Mouse (Mus musculus): ENCODE measurements around the gene Tmem9b. TPM values are rescaled to one million over a fixed set of nuclear protein-coding genes. Genes with fewer than 3 reads are reported as not detected.

The Tmem9b gene
- polyA plus RNA-seq, 1 experiment from 2014 or later: 27.5 TPM

DNA sequence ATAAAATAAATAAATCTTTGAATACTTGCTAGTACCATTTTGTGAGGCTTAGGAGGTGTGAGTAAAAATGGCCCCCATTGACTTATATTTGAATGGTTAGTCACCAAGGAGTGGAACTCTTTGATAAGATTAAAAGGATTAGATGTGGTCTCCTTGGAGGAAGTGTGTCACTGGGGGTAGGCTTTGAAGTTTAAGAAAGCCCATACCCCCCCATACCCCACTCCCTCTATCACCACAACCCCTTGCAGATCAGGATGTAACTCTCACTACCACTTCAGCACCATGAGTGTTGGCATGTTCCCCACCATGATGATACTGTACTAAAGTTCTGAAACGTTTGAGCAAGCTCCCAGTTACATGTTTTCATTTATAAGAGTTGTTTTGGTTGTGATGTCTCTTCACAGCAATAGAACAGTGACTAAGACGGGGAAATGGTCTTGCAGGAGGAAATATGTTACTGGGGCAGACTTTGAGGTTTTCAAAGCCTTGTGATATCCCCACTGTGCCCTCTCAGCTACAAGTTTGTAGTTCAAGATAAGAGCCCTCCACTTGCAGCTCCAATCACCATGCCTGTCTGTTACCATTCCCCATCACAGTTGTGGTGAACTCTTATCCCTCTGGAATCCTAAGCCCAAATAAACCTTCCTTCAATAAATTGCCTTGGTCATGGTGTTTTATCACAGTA lies 16.2 kb upstream of the Tmem9b start:
- DNase-seq (ENCODE audit: low spot score): no peak
- 58% methylated on average over 2 of the region's 2 CpGs for WGBS
- Histone ChIP-seq H3K9me3 (no peaks in the 10 kb centered on the region), H3K4me3 (no peak overlapping the region), H3K27ac (replicated peaks) (no peak overlapping the region), H3K36me3 (replicated peaks) (no peaks in the 10 kb centered on the region), H3K4me1 (no peaks in the 10 kb centered on the region), H3K27me3 (replicated peaks; ENCODE audit: low read depth, poor library complexity, severe bottlenecking) (no peaks in the 10 kb centered on the region)

DNA sequence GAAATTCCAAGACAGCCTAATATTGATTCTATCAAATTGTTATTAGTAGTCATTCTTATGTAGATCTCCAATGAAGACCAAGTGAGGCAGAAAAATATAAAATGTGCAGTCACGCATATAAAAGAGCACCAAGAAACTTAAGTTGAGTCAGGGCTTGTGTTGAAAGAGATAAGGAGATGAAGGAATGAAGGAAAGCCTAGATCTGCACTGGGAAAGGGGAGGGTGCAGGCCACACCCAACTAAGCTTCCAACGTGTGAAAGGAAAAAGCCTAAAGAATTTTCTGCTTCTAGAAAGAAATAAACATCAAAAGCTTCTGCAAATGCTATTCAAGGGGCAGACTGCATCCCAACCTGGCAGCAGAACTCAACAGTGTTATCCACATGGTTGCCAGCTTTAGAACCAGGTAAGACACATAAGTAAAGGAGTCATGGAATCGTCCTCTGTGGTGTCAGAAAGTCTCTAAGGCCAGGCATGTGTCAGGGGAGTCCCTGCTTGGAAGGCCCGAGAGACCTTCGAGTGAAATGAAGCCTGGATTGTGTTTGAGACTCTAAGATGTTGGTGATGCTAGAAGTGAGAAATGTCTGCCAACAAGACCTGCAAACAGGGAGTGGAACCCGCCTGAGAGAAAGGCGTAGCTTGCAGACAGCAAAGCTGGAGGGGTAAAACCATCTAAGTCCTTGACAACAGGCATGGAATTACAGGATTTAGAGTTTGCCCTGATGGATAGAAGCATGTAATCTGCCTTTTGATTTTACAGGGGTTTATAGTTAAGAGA lies 15.1 kb upstream of the Tmem9b start:
- Histone ChIP-seq H3K4me3 (no peak overlapping the region), H3K27me3 (replicated peaks; ENCODE audit: low read depth, poor library complexity, severe bottlenecking) (no peaks in the 10 kb centered on the region), H3K4me1 (no peaks in the 10 kb centered on the region), H3K36me3 (replicated peaks) (no peaks in the 10 kb centered on the region), H3K9me3 (no peaks in the 10 kb centered on the region), H3K27ac (replicated peaks) (no peak overlapping the region)
- DNase-seq (ENCODE audit: low spot score): no peak
- 82% methylated on average over 7 of the region's 7 CpGs for WGBS

DNA sequence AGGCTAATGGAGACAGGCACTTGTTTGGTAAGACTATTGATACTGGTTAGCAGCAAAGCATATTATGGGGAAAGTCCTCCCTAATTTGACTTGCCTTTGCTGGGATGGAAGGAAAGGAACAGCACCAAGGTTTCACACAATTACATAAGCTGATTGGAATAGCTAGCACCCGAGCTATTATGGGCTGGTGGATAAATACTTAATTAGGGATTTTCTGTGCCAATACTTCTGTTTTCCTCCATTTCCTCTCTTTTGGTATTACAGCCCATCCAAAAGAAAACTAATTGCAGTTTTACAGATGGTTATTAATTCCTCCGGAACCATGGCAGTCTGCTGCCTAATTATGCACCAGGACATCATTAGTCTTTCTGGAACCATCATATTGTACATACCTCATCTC lies 11.3 kb upstream of the Tmem9b start:
- H3K27ac ChIP-seq (replicated peaks): no peak overlapping the region
- H3K9me3 ChIP-seq: no peaks in the 10 kb centered on the region
- H3K4me1 ChIP-seq: no peaks in the 10 kb centered on the region
- H3K36me3 ChIP-seq (replicated peaks): no peaks in the 10 kb centered on the region
- no peak overlapping the region for H3K4me3 ChIP-seq
- no peak for DNase-seq (ENCODE audit: low spot score)
- 85% methylated on average over 2 of the region's 2 CpGs for WGBS
- no peaks in the 10 kb centered on the region for H3K27me3 ChIP-seq (replicated peaks; ENCODE audit: low read depth, poor library complexity, severe bottlenecking)

DNA sequence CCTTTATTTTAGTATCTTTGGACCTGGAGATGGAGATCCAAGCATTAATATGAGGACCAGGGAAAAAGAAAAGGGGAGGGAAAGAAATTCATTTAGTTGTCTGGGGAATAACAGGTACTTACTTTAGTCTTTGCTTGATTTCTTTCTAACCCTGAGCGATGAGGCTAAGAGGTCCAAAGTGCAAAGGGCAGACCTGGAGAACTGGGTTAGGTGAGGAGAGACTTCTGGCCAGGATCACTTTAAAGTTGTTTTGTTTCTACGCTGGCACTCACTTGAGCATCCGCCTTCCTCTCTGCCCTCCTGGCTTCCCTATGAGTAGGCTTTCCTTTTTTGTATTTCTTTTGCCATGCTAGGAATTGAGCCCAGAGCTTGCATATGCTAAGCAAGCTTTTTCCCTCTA lies 3.6 kb upstream of the Tmem9b start:
- H3K9me3 ChIP-seq: no peaks in the 10 kb centered on the region
- H3K4me1 ChIP-seq: peaks cover 19% of the 10 kb centered on the region
- no peak overlapping the region for H3K27ac ChIP-seq (replicated peaks)
- H3K36me3 ChIP-seq (replicated peaks): no peaks in the 10 kb centered on the region
- no peak for DNase-seq (ENCODE audit: low spot score)
- no peaks in the 10 kb centered on the region for H3K27me3 ChIP-seq (replicated peaks; ENCODE audit: low read depth, poor library complexity, severe bottlenecking)
- 91% methylated on average over 3 of the region's 3 CpGs for WGBS
- no peak overlapping the region for H3K4me3 ChIP-seq

DNA sequence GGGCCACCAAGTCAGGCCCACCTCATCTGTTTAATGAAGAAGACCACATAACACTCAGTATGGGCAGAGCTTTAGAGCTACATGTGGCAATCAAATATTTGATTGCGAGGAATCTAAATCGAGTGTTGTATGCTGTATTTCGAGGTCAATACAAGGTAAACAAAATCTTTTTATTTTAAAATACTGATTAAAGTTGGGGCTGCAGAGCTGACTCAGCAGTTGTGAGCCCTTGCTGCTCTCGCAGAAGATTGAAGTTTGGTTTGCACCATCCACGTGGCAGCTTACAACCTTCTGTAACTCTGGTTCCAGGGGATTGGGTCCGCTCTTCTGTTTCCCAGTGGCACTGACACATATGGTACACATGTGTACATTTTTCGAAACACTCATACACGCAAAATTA lies 1.4 kb upstream of the Tmem9b start:
- DNase-seq (ENCODE audit: low spot score): no peak
- H3K4me1 ChIP-seq: peaks cover 20% of the 10 kb centered on the region
- no peak overlapping the region for H3K4me3 ChIP-seq
- no peak overlapping the region for H3K27ac ChIP-seq (replicated peaks)
- H3K9me3 ChIP-seq: no peaks in the 10 kb centered on the region
- 92% methylated on average over 8 of the region's 8 CpGs for WGBS
- H3K27me3 ChIP-seq (replicated peaks; ENCODE audit: low read depth, poor library complexity, severe bottlenecking): no peaks in the 10 kb centered on the region
- H3K36me3 ChIP-seq (replicated peaks): no peaks in the 10 kb centered on the region

DNA sequence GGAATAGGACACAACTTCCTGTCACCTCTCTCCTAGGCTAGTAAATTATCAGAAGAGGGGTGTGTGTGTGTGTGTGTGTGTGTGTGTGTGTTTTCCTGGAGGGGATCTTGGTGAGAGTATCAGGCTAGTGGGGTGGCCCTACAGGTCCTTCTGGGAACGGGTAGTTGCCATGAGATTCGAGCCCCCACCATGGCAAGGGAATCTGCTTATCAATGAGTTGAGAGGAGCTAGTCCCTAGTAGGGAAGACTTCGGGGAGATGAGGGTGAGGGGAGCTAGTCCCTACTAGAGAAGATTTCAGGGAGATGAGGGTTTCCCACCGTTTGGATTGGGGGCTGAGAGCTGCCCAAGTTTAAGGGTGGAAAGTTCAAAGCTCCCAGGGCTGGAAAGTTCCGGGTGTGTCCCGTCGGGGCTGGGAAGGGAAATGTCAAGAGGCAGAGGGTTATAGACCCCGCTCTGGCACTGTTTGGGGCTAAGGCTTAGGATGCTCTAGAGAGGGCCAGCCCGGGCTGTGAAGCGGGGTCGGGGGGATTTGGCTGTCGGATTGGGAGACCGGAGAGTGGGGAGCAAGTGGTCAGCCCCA lies 1.2 kb downstream of the Tmem9b start:
- no peak for DNase-seq (ENCODE audit: low spot score)
- H3K27me3 ChIP-seq (replicated peaks; ENCODE audit: low read depth, poor library complexity, severe bottlenecking): no peaks in the 10 kb centered on the region
- peak overlapping the region; percentile 93 for H3K4me3 ChIP-seq
- 2% methylated on average over 13 of the region's 13 CpGs for WGBS
- no peaks in the 10 kb centered on the region for H3K9me3 ChIP-seq
- peak overlapping the region; percentile 89 for H3K27ac ChIP-seq (replicated peaks)
- H3K36me3 ChIP-seq (replicated peaks): no peaks in the 10 kb centered on the region
- H3K4me1 ChIP-seq: peaks cover 20% of the 10 kb centered on the region

DNA sequence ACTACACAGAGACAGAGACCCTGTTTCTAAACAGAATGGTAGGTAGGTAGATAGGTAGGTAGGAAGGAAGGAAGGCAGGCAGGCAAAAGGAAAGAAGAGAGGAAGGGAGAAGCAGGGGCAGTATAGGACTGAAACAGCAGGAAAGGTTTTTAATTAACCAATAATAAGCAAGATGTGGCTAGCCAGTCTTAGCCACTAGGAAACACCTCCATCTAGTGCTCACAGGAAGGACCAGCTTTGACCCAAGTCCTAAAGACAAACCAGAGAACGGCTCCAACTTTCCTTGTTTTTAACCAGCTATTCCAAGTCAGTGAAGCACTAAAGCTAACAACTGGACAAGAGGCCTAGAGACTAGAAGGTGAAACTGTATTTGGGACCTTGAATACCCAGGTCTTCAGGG lies 4.9 kb downstream of the Tmem9b start:
- DNase-seq (ENCODE audit: low spot score): no peak
- H3K36me3 ChIP-seq (replicated peaks): peaks cover 19% of the 10 kb centered on the region
- no peak overlapping the region for H3K27ac ChIP-seq (replicated peaks)
- H3K4me1 ChIP-seq: peaks cover 13% of the 10 kb centered on the region
- no peaks in the 10 kb centered on the region for H3K9me3 ChIP-seq
- WGBS: 61% methylated on average over 1 of the region's 1 CpGs
- no peak overlapping the region for H3K4me3 ChIP-seq
- H3K27me3 ChIP-seq (replicated peaks; ENCODE audit: low read depth, poor library complexity, severe bottlenecking): no peaks in the 10 kb centered on the region

DNA sequence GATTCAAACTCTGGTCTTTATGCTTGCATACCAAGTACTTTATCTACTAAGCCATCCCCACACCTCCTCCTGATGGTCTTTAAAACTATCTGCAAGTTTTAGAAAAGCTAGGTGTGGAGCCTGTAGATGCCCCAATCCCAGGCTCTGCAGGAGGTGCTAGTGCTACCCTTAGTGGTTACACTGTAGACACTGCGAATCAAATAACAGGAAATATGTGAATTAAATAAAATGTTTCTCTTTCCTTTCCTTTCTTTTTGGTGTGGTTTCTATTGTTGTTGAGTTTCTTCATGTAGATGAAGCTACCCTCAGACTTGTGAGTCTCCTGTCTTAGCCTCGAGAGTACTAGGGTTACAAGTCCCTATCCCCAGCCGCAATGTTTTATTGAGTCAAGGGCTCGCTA lies 11.0 kb downstream of the Tmem9b start:
- Histone ChIP-seq H3K36me3 (replicated peaks) (peaks cover 24% of the 10 kb centered on the region), H3K4me1 (no peaks in the 10 kb centered on the region), H3K9me3 (no peaks in the 10 kb centered on the region), H3K4me3 (no peak overlapping the region), H3K27me3 (replicated peaks; ENCODE audit: low read depth, poor library complexity, severe bottlenecking) (no peaks in the 10 kb centered on the region), H3K27ac (replicated peaks) (no peak overlapping the region)
- 88% methylated on average over 4 of the region's 4 CpGs for WGBS
- DNase-seq (ENCODE audit: low spot score): no peak

DNA sequence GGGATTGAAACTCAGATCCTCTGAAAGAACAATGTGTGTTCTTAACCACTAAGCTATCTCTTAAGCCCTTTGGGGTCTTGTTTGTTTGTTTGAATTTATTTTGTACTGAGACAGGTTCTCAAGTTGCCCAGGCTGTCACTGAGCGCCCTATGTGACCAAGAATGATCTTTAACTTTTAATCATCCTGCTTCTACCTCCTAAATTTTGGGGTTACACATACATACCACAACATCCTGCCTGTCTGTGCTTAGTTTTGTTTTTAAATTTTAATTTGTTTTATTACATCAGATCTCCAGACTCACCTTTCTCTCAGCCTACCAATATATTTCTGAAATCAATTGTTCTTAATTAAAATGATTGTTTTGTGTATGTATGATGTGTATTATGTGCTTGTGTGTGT lies 11.6 kb downstream of the Tmem9b start:
- 84% methylated on average over 1 of the region's 1 CpGs for WGBS
- peaks cover 29% of the 10 kb centered on the region for H3K36me3 ChIP-seq (replicated peaks)
- DNase-seq (ENCODE audit: low spot score): no peak
- H3K27me3 ChIP-seq (replicated peaks; ENCODE audit: low read depth, poor library complexity, severe bottlenecking): no peaks in the 10 kb centered on the region
- no peaks in the 10 kb centered on the region for H3K9me3 ChIP-seq
- H3K27ac ChIP-seq (replicated peaks): no peak overlapping the region
- H3K4me3 ChIP-seq: no peak overlapping the region
- no peaks in the 10 kb centered on the region for H3K4me1 ChIP-seq

DNA sequence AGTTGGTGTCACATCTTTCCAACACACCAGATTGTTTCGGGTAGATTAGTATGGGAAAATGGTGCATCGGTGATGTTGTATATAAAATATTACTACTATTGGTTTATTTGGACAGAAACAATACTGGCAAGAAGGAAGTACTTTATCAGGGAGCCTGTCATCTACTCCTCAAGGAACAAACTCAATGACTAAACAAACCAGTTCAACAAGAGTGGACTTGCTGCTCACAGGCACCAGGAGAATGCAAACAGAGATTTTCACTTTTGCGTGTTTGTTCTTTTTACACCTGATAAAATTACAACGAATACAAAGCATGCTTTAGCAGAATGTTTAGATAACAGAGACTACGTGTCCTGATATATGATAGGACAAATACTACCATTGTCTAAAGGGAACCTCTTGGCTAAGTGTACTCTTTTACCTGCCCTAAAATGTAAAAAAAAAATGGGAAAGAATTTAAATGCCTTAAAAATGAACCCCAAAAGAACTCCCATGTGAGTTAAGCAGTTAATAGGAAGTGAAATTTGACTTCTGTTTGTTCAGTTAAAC lies 12.8 kb downstream of the Tmem9b start:
- WGBS: 81% methylated on average over 5 of the region's 5 CpGs
- DNase-seq (ENCODE audit: low spot score): no peak

DNA sequence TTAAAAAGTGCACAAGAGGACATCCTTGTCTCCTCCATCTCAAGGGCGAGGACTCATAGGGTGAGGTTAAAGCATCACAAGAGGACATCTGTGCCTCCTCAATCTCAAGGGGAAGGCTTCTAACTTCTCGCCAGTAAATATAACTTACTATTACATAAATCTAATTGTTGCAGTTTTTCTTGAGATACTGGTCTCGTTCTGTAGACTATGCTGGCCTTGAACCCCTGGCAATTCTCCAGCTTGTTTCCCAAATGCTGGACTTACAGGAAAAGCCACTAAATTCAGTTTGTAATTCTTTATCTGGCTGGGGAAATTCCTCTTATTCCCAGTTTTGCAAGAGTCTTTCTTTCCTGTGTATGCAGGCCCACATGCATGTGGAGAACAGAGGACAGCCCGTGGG lies 17.9 kb downstream of the Tmem9b start:
- no peak for DNase-seq (ENCODE audit: low spot score)
- H3K4me3 ChIP-seq: no peak overlapping the region
- 0 out of 2 replicates have a peak, but pooled peaks cover 7% of the 10 kb centered on the region for H3K36me3 ChIP-seq (replicated peaks)
- WGBS: 92% methylated on average over 4 of the region's 4 CpGs
- no peaks in the 10 kb centered on the region for H3K9me3 ChIP-seq
- peaks cover 15% of the 10 kb centered on the region for H3K4me1 ChIP-seq
- no peak overlapping the region for H3K27ac ChIP-seq (replicated peaks)
- H3K27me3 ChIP-seq (replicated peaks; ENCODE audit: low read depth, poor library complexity, severe bottlenecking): no peaks in the 10 kb centered on the region

More for the DNA sequence above, 12.8 kb downstream of the Tmem9b start:
- no peak overlapping the region for H3K4me3 ChIP-seq
- H3K4me1 ChIP-seq: no peaks in the 10 kb centered on the region
- peaks cover 23% of the 10 kb centered on the region for H3K36me3 ChIP-seq (replicated peaks)
- H3K27me3 ChIP-seq (replicated peaks; ENCODE audit: low read depth, poor library complexity, severe bottlenecking): no peaks in the 10 kb centered on the region
- no peaks in the 10 kb centered on the region for H3K9me3 ChIP-seq
- no peak overlapping the region for H3K27ac ChIP-seq (replicated peaks)

DNA sequence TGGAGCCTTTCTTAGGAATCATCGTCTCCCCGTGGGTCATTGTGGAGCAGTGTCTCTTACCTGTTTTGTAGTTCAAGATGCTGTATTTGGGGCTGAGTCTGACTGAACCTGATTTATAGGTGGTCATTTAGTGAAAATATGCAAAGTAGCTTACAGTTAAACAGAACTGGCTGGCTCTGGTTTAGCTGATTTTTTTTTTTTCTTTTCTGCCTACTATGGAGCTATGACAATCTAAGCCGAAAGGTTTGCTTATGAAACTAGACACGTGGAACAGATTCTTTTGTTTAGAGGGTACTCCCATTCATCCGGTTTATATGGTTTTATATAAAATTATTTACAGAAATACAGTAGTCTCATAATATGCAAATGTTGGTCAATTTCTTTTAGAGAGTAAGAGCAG lies 21.0 kb downstream of the Tmem9b start, which contains the start of gene Ascl3:
TSS of gene Ascl3 (minus strand) at position 101 of the 400 bp plus-strand sequence.
- Histone ChIP-seq H3K27ac (replicated peaks) (no peak within 1 kb of the TSS), H3K27me3 (replicated peaks; ENCODE audit: low read depth, poor library complexity, severe bottlenecking) (no peaks in the 10 kb centered on the region), H3K4me3 (no peak within 1 kb of the TSS), H3K9me3 (no peaks in the 10 kb centered on the region), H3K36me3 (replicated peaks) (0 out of 2 replicates have a peak, but pooled peaks cover 4% of the 10 kb centered on the region), H3K4me1 (peaks cover 19% of the 10 kb centered on the region)
- DNase-seq (ENCODE audit: low spot score): no peak
- 90% methylated on average over 5 of the region's 5 CpGs for WGBS

Data from embryonic facial prominence, embryonic 10.5 days (tissue).